Mouse (Mus musculus) telencephalon, adult 2 months (tissue): Measurements from ENCODE around the gene Higd1c.
"Not testable (repeated sequence)": the region's sequence is repeated elsewhere in the genome, so short reads cannot be mapped to it uniquely, and the experiment has no call there.

Source experiments
- DNase-seq: peaks from one replicate; pipeline ENCODE4 v3.0.0-alpha.2; 2011; ENCODE audit warnings: low read depth, low spot score

The Higd1c gene

GRCm38 (mm10) chr15:100364242-100364641 lies at the start of gene Higd1c:
TSS of gene Higd1c (plus strand) at chr15:100364542.
- no peak for DNase-seq

GRCm38 (mm10) chr15:100318014-100318671 lies 46.2 kb upstream of the Higd1c start:
- not testable (repeated sequence) for DNase-seq

GRCm38 (mm10) chr15:100319884-100320283 lies 44.5 kb upstream of the Higd1c start:
- no peak for DNase-seq

GRCm38 (mm10) chr15:100320295-100320905 lies 43.9 kb upstream of the Higd1c start:
- DNase-seq: no peak

GRCm38 (mm10) chr15:100321134-100321533 lies 43.2 kb upstream of the Higd1c start:
- DNase-seq: no peak

GRCm38 (mm10) chr15:100324021-100324591 lies 40.2 kb upstream of the Higd1c start:
- peak; percentile 34 for DNase-seq

- no peak for DNase-seq
Measured at GRCm38 (mm10) chr15:100325235-100325634, 39.1 kb upstream of the Higd1c start.

GRCm38 (mm10) chr15:100328089-100328488 lies 36.3 kb upstream of the Higd1c start:
- not testable (repeated sequence) for DNase-seq

- not testable (repeated sequence) for DNase-seq
Measured at GRCm38 (mm10) chr15:100329336-100329735, 35.0 kb upstream of the Higd1c start.

- DNase-seq: no peak
Measured at GRCm38 (mm10) chr15:100330739-100331138, 33.6 kb upstream of the Higd1c start.

- not testable (repeated sequence) for DNase-seq
Measured at GRCm38 (mm10) chr15:100332077-100332961, 32.0 kb upstream of the Higd1c start.

GRCm38 (mm10) chr15:100334629-100335028 lies 29.7 kb upstream of the Higd1c start, which contains the start of gene Mettl7a3:
TSS of gene Mettl7a3 (plus strand) at chr15:100334929.
- no peak for DNase-seq

GRCm38 (mm10) chr15:100337328-100337727 lies 27.0 kb upstream of the Higd1c start:
- not testable (repeated sequence) for DNase-seq

- not testable (repeated sequence) for DNase-seq
Measured at GRCm38 (mm10) chr15:100337847-100338246, 26.5 kb upstream of the Higd1c start.

- not testable (repeated sequence) for DNase-seq
Measured at GRCm38 (mm10) chr15:100341314-100341980, 22.9 kb upstream of the Higd1c start.

GRCm38 (mm10) chr15:100345484-100345883 lies 18.9 kb upstream of the Higd1c start:
- DNase-seq: no peak

- DNase-seq: no peak
Measured at GRCm38 (mm10) chr15:100346761-100347160, 17.6 kb upstream of the Higd1c start.

GRCm38 (mm10) chr15:100349496-100349895 lies 14.8 kb upstream of the Higd1c start:
- DNase-seq: no peak

- no peak for DNase-seq
Measured at GRCm38 (mm10) chr15:100351501-100352060, 12.8 kb upstream of the Higd1c start.

GRCm38 (mm10) chr15:100352711-100353250 lies 11.6 kb upstream of the Higd1c start, which contains the start of the genes Methig1 and Mettl7a2:
TSS of gene Methig1 (plus strand) at chr15:100353149.
TSS of gene Mettl7a2 (plus strand) at chr15:100353200.
- no peak for DNase-seq
